Mouse (Mus musculus) A20 (cell line): ENCODE results near the gene Chl1.

Source experiments
- DNase-seq: peaks from one replicate; pipeline ENCODE4 v3.0.0-alpha.2; 2011; ENCODE audit warnings: low read depth, low spot score

Chl1 gene

GRCm38 (mm10) chr6:103510392-103511289, at the start of gene Chl1:
Gene Chl1 (plus strand): TSS chr6:103510586.
- DNase-seq = no peak

- no peak for DNase-seq
Observed at GRCm38 (mm10) chr6:103465479-103466080, 44.8 kb upstream of the Chl1 start.

GRCm38 (mm10) chr6:103473316-103473715, 37.1 kb upstream of the Chl1 start:
- DNase-seq = no peak

GRCm38 (mm10) chr6:103487199-103487598, 23.2 kb upstream of the Chl1 start:
- no peak for DNase-seq

DNA sequence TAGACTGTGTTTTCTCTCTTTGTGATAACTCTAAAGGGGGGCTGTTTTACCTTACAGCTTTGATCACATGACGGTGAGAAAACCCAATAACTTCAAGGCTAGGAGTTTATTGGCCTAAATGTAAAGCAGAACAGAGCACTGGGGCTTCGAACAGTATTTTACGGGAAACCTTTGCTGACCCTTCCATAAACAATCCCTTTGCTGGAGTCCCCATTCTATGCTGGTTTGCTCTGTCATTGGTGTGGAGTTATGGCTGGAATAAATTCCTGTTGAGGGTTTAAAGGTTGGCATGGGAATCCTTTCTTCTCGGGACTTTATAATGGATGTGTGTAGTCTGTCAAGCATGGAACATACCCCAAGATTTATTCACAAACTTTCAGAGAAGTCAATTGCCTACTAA, 12.0 kb upstream of the Chl1 start:
- no peak for DNase-seq

- no peak for DNase-seq
Observed at GRCm38 (mm10) chr6:103504065-103504464, 6.3 kb upstream of the Chl1 start.

- DNase-seq = no peak
Observed at GRCm38 (mm10) chr6:103507751-103508575, 2.4 kb upstream of the Chl1 start.

GRCm38 (mm10) chr6:103509596-103509995, 790 bp upstream of the Chl1 start:
- DNase-seq = no peak

DNA sequence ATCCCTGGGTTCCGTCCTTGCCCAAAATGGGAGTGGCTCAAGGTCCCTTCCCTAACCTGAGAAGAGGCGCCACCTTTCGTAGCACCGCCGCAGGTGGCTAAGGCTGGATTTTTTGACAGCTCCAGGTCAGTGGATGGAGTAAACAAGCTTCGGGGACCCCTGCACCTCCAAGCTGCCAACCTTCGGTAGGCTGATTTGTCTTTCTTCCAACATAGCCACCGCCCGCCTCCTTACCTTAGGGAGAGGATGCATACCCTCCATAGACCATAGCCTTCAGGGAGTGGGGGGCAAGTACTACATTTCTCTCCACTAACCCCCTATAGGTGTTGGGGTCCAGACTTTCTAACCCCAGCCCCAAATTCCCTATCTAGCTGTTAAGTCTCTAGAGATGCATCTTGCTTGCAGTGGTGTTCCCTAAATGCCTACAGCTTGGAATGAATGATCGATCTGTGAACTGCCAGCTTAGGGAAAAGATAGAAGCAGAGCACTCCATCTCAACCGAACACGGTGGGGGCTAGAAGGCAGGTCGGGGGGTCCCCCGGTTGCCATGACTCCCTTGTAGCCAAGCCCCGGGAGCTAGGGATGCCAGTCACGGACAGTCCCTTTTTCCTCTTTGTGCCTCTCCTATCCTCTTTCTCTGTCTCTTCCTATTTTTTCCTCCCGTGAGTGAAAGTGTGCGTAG, 1.0 kb downstream of the Chl1 start:
- no peak for DNase-seq

DNA sequence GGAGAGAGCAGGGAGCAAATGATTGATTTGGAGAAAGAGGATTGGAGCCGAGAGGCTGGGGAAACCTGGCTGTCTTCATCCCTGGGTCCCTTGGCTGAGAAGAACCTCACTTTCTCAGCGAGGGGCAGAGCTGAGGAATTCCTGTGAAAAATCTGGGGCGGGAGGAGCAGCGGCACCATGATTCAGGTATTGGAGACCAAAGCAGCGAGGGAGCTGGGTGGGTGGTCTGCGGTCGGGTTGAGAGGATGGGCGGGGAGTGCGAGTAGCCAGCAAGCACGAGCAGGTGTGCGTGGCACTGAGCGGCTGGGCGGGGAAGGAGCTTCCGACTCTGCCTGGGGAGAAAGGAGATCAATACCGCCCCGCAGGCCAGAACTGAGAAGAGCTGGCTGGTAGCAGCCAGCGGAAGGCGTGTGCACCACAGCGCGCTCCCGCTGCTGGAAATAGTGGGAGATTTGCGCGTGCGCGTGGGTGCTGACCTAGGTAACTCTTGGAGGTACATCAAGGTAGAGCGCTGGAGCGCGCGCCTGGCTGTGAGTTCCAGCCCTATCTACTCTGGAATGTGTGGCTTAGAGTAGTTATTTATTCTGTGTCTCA, 1.7 kb downstream of the Chl1 start:
- no peak for DNase-seq

DNA sequence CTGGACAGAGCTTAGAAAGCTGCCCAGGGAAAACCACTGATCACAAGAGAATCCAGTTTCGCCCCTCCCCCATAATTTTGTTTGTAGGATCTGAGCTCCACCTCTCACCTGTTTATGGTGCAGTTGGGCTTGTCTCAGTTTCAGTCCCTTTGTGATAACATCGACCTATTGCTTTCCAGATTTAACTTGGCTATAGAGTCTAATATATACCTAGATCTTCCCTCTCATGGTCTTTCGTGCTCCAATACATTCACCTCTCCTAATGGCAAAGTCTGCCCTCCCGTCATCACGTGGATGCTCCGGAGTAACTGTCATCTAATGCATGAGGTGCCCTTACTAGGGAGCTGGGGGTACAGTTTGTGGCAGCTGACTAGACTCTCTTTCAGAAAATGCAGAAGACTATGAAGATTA, 2.5 kb downstream of the Chl1 start:
- DNase-seq = no peak

DNA sequence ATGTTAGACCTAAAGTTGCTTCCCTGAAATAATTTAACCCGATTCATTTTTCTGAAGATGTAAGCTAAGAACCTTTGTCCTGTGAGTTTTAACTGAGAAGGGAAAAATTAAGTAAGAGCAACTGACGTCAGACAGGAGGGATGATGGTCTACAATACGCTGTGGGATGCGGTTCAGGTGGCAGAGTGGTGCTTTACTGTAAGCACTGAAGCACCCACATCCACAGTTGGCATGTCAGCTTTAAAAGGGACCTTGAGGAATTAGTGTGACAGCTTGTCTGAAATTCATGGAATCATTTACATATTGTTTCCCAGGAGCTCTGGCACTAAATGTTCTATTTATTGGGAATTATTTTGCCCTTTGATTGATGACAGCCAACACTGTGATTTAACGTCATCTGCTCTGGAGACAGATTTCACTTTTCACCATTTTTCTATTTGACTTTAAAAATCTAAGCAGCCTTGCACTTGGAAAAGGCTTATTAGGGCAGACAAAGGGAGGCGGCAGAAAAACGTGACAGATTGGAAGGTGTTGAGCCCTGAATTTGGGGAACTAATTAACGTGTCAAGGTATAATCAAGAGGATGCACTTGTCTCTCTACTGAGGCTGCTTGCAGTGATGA, 3.3 kb downstream of the Chl1 start:
- DNase-seq = no peak

GRCm38 (mm10) chr6:103514346-103514745, 4.0 kb downstream of the Chl1 start:
- no peak for DNase-seq

GRCm38 (mm10) chr6:103514756-103515155, 4.4 kb downstream of the Chl1 start:
- no peak for DNase-seq

DNA sequence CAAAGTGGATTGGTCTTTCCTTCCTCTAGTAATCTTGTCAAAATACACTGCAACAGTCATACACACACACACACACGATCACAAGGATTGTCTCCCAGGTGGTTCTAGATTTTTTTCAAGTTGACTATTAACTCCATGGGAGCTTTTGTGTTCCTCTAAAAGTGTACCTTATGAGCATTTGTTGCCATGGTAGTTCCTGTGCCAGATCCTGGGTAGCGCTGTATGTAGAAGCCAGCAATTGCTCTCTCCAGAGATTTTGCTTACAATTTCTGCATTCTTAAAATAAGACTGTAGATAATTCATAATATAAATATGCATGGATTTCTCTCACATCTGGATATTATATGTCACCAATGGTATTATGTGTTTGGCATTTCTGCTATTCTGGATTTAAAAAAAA, 9.2 kb downstream of the Chl1 start:
- no peak for DNase-seq

DNA sequence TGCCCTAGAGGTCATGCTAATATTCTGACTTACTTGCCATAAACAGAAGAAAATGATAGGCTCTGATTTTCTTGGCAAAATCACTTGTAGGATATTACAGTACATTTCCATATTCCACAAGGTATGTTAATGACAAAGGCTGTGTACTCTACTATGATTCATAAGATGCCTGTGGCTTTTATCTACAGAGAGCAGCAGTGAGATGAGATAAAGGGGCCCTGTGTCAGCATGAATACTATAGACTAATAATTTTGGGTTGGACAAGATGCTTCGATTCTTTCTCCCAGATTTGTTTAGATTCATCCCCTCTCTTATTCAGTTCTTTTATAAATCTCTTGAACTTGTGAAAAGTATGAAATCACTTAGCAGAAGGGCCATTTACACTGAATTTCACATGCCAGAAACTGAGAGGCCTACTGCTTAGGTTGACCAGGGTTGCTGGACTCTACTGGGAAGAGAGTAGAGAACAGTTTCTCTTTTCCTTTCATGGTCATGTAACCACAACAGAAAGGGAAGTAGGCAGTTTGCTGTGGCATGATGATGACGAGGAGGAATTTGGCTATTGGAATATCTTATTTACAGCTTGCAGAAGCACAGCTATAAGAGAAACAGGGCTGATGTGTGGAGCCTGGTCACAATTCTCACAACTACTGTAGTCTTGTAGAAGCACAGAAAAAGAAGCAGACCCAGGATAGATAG, 15.1 kb downstream of the Chl1 start:
- DNase-seq = no peak

DNA sequence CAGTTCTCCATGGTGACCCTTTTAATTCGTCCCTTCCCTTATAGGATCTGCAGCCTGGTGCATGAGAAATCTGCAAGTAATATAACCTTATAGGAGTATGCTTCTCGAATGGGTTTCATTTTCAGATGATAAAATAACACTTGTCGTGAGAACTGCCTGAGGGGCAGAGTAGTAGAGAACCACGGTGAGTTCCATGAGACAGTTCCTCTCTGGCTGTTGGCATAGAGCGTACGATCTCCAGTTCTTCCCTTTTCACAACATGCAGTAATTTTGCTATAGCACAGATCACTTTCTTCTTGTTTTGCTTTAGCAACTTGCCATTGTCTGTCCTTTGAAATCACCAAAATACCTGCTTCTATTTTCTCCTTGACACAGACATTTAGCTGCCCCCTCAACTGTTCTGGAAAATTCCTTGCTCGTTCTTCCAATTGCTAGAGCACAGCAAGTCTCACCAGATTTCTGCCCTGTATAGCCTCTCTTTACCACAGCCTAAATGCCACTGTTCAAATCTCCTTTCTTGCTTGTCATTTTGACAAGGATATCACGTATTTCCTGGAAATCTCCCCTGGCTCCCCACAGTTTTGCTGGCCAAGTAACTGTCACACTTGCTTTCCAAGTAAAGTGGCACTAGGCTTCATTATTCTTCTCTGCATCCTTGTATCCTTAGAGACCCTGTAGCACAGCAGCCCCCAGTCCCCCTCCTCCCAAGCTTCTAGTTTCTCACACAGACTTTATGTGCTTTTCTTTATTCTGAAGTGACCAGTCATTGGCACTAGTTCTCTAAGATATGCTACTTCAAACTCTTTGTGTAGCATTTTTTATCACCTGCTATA, 16.8 kb downstream of the Chl1 start:
- no peak for DNase-seq

DNA sequence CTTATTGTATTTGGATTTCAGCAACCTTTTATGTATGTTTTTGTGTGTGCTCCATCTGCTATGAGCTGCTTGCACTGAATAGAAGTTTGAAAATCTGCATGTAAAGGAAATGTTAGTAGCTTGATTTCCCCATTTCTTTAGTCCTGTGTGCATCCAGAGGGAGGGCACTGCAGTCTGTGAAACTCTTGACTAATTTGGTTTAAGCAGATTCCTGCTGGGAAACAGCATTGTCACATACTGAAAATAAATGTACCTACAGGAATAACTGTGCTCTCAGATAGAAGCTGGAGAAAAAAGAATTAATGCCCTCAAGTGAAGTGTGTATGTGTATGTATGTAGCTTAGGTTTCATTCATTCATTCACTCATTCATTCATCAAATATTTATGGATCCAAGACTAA, 22.7 kb downstream of the Chl1 start:
- no peak for DNase-seq

GRCm38 (mm10) chr6:103534027-103534426, 23.6 kb downstream of the Chl1 start:
- DNase-seq = no peak
